Mouse (Mus musculus): ENCODE results near the gene Olfr790. TPM values are rescaled to one million over a fixed set of nuclear protein-coding genes. Genes with fewer than 3 reads are reported as not detected.

Olfr790 gene
- polyA plus RNA-seq, 1 experiment = not detected

GRCm38 (mm10) chr10:129521492-129521891 lies 23.2 kb downstream of the Olfr790 start, which contains the start of gene Olfr791:
TSS of gene Olfr791 (plus strand) at chr10:129521792.
- Histone ChIP-seq H3K27ac (ENCODE audit: insufficient read depth, low read depth, low read length) (no peak within 1 kb of the TSS), H3K4me1 (ENCODE audit: control insufficient read depth, insufficient read depth, low read length) (no peaks in the 10 kb centered on the region), H3K4me3 (ENCODE audit: insufficient read depth, low read depth, low read length) (no peak within 1 kb of the TSS), H3K27me3 (replicated peaks; ENCODE audit: control insufficient read depth, insufficient read depth, low read length) (no peaks in the 10 kb centered on the region), H3K36me3 (ENCODE audit: control insufficient read depth, insufficient read depth, low read length) (no peaks in the 10 kb centered on the region)
- TF ChIP-seq POLR2A (IDR thresholded peaks at IDR 0.05; ENCODE audit: low read depth, low read length) = no peak
- TF ChIP-seq CTCF (conservative IDR thresholded peaks at IDR 0.05; ENCODE audit: insufficient read depth, insufficient read length, low read depth, low read length) = no peak
- no peak for DNase-seq
- WGBS = 68% methylated on average over 3 of the region's 3 CpGs

GRCm38 (mm10) chr10:129538862-129539261 lies 40.6 kb downstream of the Olfr790 start, which contains the start of gene Olfr792:
TSS of gene Olfr792 (plus strand) at chr10:129539162.
- no peak for DNase-seq
- H3K36me3 ChIP-seq (ENCODE audit: control insufficient read depth, insufficient read depth, low read length) = no peaks in the 10 kb centered on the region
- no peaks in the 10 kb centered on the region for H3K4me1 ChIP-seq (ENCODE audit: control insufficient read depth, insufficient read depth, low read length)
- 79% methylated on average over 1 of the region's 1 CpGs for WGBS
- no peak within 1 kb of the TSS for H3K27ac ChIP-seq (ENCODE audit: insufficient read depth, low read depth, low read length)
- no peak within 1 kb of the TSS for H3K4me3 ChIP-seq (ENCODE audit: insufficient read depth, low read depth, low read length)
- no peaks in the 10 kb centered on the region for H3K27me3 ChIP-seq (replicated peaks; ENCODE audit: control insufficient read depth, insufficient read depth, low read length)
- no peak for TF ChIP-seq CTCF (conservative IDR thresholded peaks at IDR 0.05; ENCODE audit: insufficient read depth, insufficient read length, low read depth, low read length)
- no peak for TF ChIP-seq POLR2A (IDR thresholded peaks at IDR 0.05; ENCODE audit: low read depth, low read length)

- DNase-seq = peak; percentile 23
- no peaks in the 10 kb centered on the region for H3K36me3 ChIP-seq (ENCODE audit: control insufficient read depth, insufficient read depth, low read length)
- H3K4me1 ChIP-seq (ENCODE audit: control insufficient read depth, insufficient read depth, low read length) = no peaks in the 10 kb centered on the region
- no peak for TF ChIP-seq POLR2A (IDR thresholded peaks at IDR 0.05; ENCODE audit: low read depth, low read length)
- TF ChIP-seq CTCF (conservative IDR thresholded peaks at IDR 0.05; ENCODE audit: insufficient read depth, insufficient read length, low read depth, low read length) = no peak
- H3K27me3 ChIP-seq (replicated peaks; ENCODE audit: control insufficient read depth, insufficient read depth, low read length) = no peaks in the 10 kb centered on the region
- H3K4me3 ChIP-seq (ENCODE audit: insufficient read depth, low read depth, low read length) = no peak overlapping the region
- WGBS = 58% methylated on average over 1 of the region's 1 CpGs
- H3K27ac ChIP-seq (ENCODE audit: insufficient read depth, low read depth, low read length) = no peak overlapping the region
Measured at GRCm38 (mm10) chr10:129549354-129549753, 51.1 kb downstream of the Olfr790 start.

Other genes starting within 250 kb of the Olfr790 start
- not detected in 2 replicates for gene Olfr776, start 239.4 kb upstream of the Olfr790 start, polyA plus RNA-seq (2012; rRNA removed)
- not detected in 2 replicates for gene Olfr777, start 227.0 kb upstream of the Olfr790 start, polyA plus RNA-seq (2012; rRNA removed)
- gene Olfr780, start 180.4 kb upstream of the Olfr790 start, polyA plus RNA-seq (2012; rRNA removed) = not detected in 2 replicates
- gene Olfr781, start 169.6 kb upstream of the Olfr790 start, polyA plus RNA-seq (2012; rRNA removed) = not detected in 2 replicates
- gene Olfr782, start 149.6 kb upstream of the Olfr790 start, polyA plus RNA-seq (2012; rRNA removed) = not detected in 2 replicates
- gene Olfr784, start 114.4 kb upstream of the Olfr790 start, polyA plus RNA-seq (2012; rRNA removed) = not detected in 2 replicates
- not detected in 2 replicates for gene Olfr785, start 93.1 kb upstream of the Olfr790 start, polyA plus RNA-seq (2012; rRNA removed)
- gene Olfr786, start 71.2 kb upstream of the Olfr790 start, polyA plus RNA-seq (2012; rRNA removed) = not detected in 2 replicates
- not detected in 2 replicates for gene Olfr787, start 36.6 kb upstream of the Olfr790 start, polyA plus RNA-seq (2012; rRNA removed)
- gene Olfr788, start 27.5 kb upstream of the Olfr790 start, polyA plus RNA-seq (2012; rRNA removed) = not detected in 2 replicates
- not detected in 2 replicates for gene Olfr789, start 13.7 kb upstream of the Olfr790 start, polyA plus RNA-seq (2012; rRNA removed)
- gene Olfr791, start 23.3 kb downstream of the Olfr790 start, polyA plus RNA-seq (2012; rRNA removed) = not detected in 2 replicates
- gene Olfr792, start 40.7 kb downstream of the Olfr790 start, polyA plus RNA-seq (2012; rRNA removed) = not detected in 2 replicates
- gene Olfr794, start 69.2 kb downstream of the Olfr790 start, polyA plus RNA-seq (2012; rRNA removed) = not detected in 2 replicates
- gene Olfr796, start 114.1 kb downstream of the Olfr790 start, polyA plus RNA-seq (2012; rRNA removed) = not detected in 2 replicates
- not detected in 2 replicates for gene Olfr798, start 129.4 kb downstream of the Olfr790 start, polyA plus RNA-seq (2012; rRNA removed)
- not detected in 2 replicates for gene Olfr799, start 139.0 kb downstream of the Olfr790 start, polyA plus RNA-seq (2012; rRNA removed)
- not detected in 2 replicates for gene Olfr800, start 159.2 kb downstream of the Olfr790 start, polyA plus RNA-seq (2012; rRNA removed)
- gene Olfr801, start 175.4 kb downstream of the Olfr790 start, polyA plus RNA-seq (2012; rRNA removed) = not detected in 2 replicates
- gene Olfr802, start 189.7 kb downstream of the Olfr790 start, polyA plus RNA-seq (2012; rRNA removed) = not detected in 2 replicates
- not detected in 2 replicates for gene Olfr803, start 195.8 kb downstream of the Olfr790 start, polyA plus RNA-seq (2012; rRNA removed)
- gene Olfr804, start 204.7 kb downstream of the Olfr790 start, polyA plus RNA-seq (2012; rRNA removed) = not detected in 2 replicates
- not detected in 2 replicates for gene Olfr805, start 230.9 kb downstream of the Olfr790 start, polyA plus RNA-seq (2012; rRNA removed)
- not detected in 2 replicates for gene Olfr806, start 243.4 kb downstream of the Olfr790 start, polyA plus RNA-seq (2012; rRNA removed)

Measured in kidney, adult 2 months (tissue).